Mouse (Mus musculus) duodenum, adult 2 months (tissue): ENCODE data around the gene Cst6. TPM values are rescaled to one million over a fixed set of nuclear protein-coding genes. Genes with fewer than 3 reads are reported as not detected.

Source experiments
- polyA plus RNA-seq: library from polyadenylated mRNA; depleted of rRNA; stranded (reverse); fragments of >200 nt; gene quantifications from 2 replicates; pipeline ENCODE4 v1.2.3, GENCODE M21; 2012; ENCODE audit warnings: low replicate concordance; rRNA removed

The Cst6 gene
- 775 and 1,382 TPM in 2 replicates for polyA plus RNA-seq

GRCm38 (mm10) chr19:5349502-5349873, at the start of gene Cst6:
Gene Cst6, minus strand, starts transcription at chr19:5349574.

GRCm38 (mm10) chr19:5388588-5389242, 39.3 kb upstream of the Cst6 start, which contains the start of gene Sart1:
Gene Sart1, minus strand, starts transcription at chr19:5388703.

GRCm38 (mm10) chr19:5367053-5367359, 17.6 kb upstream of the Cst6 start, which contains the start of gene Banf1:
Gene Banf1, minus strand, starts transcription at chr19:5367168.

GRCm38 (mm10) chr19:5366175-5367052, 17.0 kb upstream of the Cst6 start, which contains the start of gene Eif1ad:
Gene Eif1ad, plus strand, starts transcription at chr19:5366741.

GRCm38 (mm10) chr19:5335441-5335840, 13.9 kb downstream of the Cst6 start, which contains the start of gene Catsper1:
Gene Catsper1, plus strand, starts transcription at chr19:5335741.

GRCm38 (mm10) chr19:5297903-5298800, 51.2 kb downstream of the Cst6 start, which contains the start of gene Gal3st3:
Gene Gal3st3, plus strand, starts transcription at chr19:5298331.

GRCm38 (mm10) chr19:5294972-5295735, 54.2 kb downstream of the Cst6 start, which contains the start of gene Sf3b2:
Gene Sf3b2, minus strand, starts transcription at chr19:5295455.

Other genes starting within 250 kb of the Cst6 start
- gene Rab1b, start 242.5 kb downstream of the Cst6 start, polyA plus RNA-seq, result 198 and 335 TPM in 2 replicates
- gene Klc2, start 231.0 kb downstream of the Cst6 start, polyA plus RNA-seq, result 23.5 and 24.1 TPM in 2 replicates
- 6.7 and 7.8 TPM in 2 replicates for gene Pacs1, start 76.5 kb downstream of the Cst6 start, polyA plus RNA-seq
- gene Sf3b2, start 54.1 kb downstream of the Cst6 start, polyA plus RNA-seq, result 86.5 and 99.5 TPM in 2 replicates
- 0.08 TPM in 1 of 2 replicates, not detected in the other for gene Gal3st3, start 51.2 kb downstream of the Cst6 start, polyA plus RNA-seq
- not detected in 2 replicates for gene Catsper1, start 13.8 kb downstream of the Cst6 start, polyA plus RNA-seq
- 22.1 and 39.9 TPM in 2 replicates for gene Eif1ad, start 17.2 kb upstream of the Cst6 start, polyA plus RNA-seq
- gene Banf1, start 17.6 kb upstream of the Cst6 start, polyA plus RNA-seq, result 134 and 143 TPM in 2 replicates
- 4.2 and 12.1 TPM in 2 replicates for gene Sart1, start 39.1 kb upstream of the Cst6 start, polyA plus RNA-seq
- 0.38 and 5.1 TPM in 2 replicates for gene Tsga10ip, start 53.0 kb upstream of the Cst6 start, polyA plus RNA-seq
- gene Drap1, start 75.4 kb upstream of the Cst6 start, polyA plus RNA-seq, result 75.9 and 95.8 TPM in 2 replicates
- 53.5 and 90.2 TPM in 2 replicates for gene AI837181, start 75.6 kb upstream of the Cst6 start, polyA plus RNA-seq
- 0.43 and 3.2 TPM in 2 replicates for gene Fosl1, start 98.0 kb upstream of the Cst6 start, polyA plus RNA-seq
- gene Ccdc85b, start 108.3 kb upstream of the Cst6 start, polyA plus RNA-seq, result 3.0 and 4.1 TPM in 2 replicates
- gene Fibp, start 111.0 kb upstream of the Cst6 start, polyA plus RNA-seq, result 77.1 and 157 TPM in 2 replicates
- gene Ctsw, start 118.9 kb upstream of the Cst6 start, polyA plus RNA-seq, result 3.0 and 8.9 TPM in 2 replicates
- 24.2 and 26.7 TPM in 2 replicates for gene Efemp2, start 124.4 kb upstream of the Cst6 start, polyA plus RNA-seq
- gene Mus81, start 138.8 kb upstream of the Cst6 start, polyA plus RNA-seq, result 24.4 and 30.3 TPM in 2 replicates
- 354 and 628 TPM in 2 replicates for gene Cfl1, start 140.9 kb upstream of the Cst6 start, polyA plus RNA-seq
- 0.19 TPM in 1 of 2 replicates, not detected in the other for gene 1700020D05Rik, start 154.2 kb upstream of the Cst6 start, polyA plus RNA-seq
- gene Snx32, start 161.0 kb upstream of the Cst6 start, polyA plus RNA-seq, result 2.3 and 3.4 TPM in 2 replicates
- gene Ovol1, start 211.1 kb upstream of the Cst6 start, polyA plus RNA-seq, result 50.7 and 55.8 TPM in 2 replicates
- 27.3 and 37.3 TPM in 2 replicates for gene Ap5b1, start 218.5 kb upstream of the Cst6 start, polyA plus RNA-seq